Mouse (Mus musculus) forebrain, embryonic 15.5 days (tissue): ENCODE measurements around the gene Fastkd5. TPM values are rescaled to one million over a fixed set of nuclear protein-coding genes. Genes with fewer than 3 reads are reported as not detected.

Experiments used
- ATAC-seq: fragments of 200-750 bp; cut with Nextera tagmentation; replicated peaks from 2 replicates; pipeline ENCODE4 v1.8.0; 2017; ENCODE audit warnings: mild to moderate bottlenecking, moderate TSS enrichment, moderate library complexity
- H3K27ac ChIP-seq: fragments of 300-500 bp; sonication (generic); replicated peaks from 2 replicates; pipeline ENCODE4 v1.5.1; 2015; ENCODE audit warnings: mild to moderate bottlenecking, inconsistent platforms
- H3K27me3 ChIP-seq: fragments of 300-500 bp; sonication (generic); 2 replicates; pipeline ENCODE4 v1.6.1; 2015; ENCODE audit warnings: inconsistent platforms
- H3K36me3 ChIP-seq: fragments of 300-500 bp; sonication (generic); 2 replicates; pipeline ENCODE4 v1.6.1; 2015; ENCODE audit warnings: mild to moderate bottlenecking, inconsistent platforms
- H3K4me1 ChIP-seq: fragments of 300-500 bp; sonication (generic); 2 replicates; pipeline ENCODE4 v1.6.1; 2015; ENCODE audit warnings: inconsistent platforms
- H3K4me2 ChIP-seq: fragments of 300-500 bp; sonication (generic); replicated peaks from 2 replicates; pipeline ENCODE4 v1.6.1; 2015; ENCODE audit warnings: mild to moderate bottlenecking, inconsistent platforms
- H3K4me3 ChIP-seq: fragments of 300-500 bp; sonication (generic); 2 replicates; pipeline ENCODE4 v1.5.1; 2015; ENCODE audit warnings: mild to moderate bottlenecking, inconsistent platforms
- H3K9ac ChIP-seq: fragments of 300-500 bp; sonication (generic); replicated peaks from 2 replicates; pipeline ENCODE4 v1.6.1; 2015; ENCODE audit warnings: mild to moderate bottlenecking, inconsistent platforms
- H3K9me3 ChIP-seq: fragments of 300-500 bp; sonication (generic); 2 replicates; pipeline ENCODE4 v1.6.1; 2016; ENCODE audit warnings: inconsistent platforms
- WGBS: fragments of 180-500 bp; shearing (Covaris S2); methylation state at CpG from one replicate; pipeline ENCODE4 v1.1.7; 2015; ENCODE audit warnings: mixed read lengths; 5-methylcytosine and 5-hydroxymethylcytosine counted together
- polyA plus RNA-seq: library from polyadenylated mRNA; unstranded; fragments of >200 nt; fragmentation: Nextera tagmentation; extraction: Ambion mirVana; gene quantifications from 2 replicates; pipeline ENCODE4 v1.2.1, GENCODE M21; 2015

Gene Fastkd5
- polyA plus RNA-seq, 1 experiment from 2014 or later, result 15.4 TPM

- Histone ChIP-seq H3K4me3 (no peak overlapping the region), H3K27ac (no peak overlapping the region), H3K9me3 (no peaks in the 10 kb centered on the region), H3K36me3 (no peaks in the 10 kb centered on the region), H3K4me1 (peaks cover 18% of the 10 kb centered on the region), H3K4me2 (no peak overlapping the region), H3K9ac (no peak overlapping the region), H3K27me3 (peaks cover 50% of the 10 kb centered on the region)
- no peak for ATAC-seq
- 82% methylated on average over 5 of the region's 5 CpGs for WGBS
These were observed 54.9 kb downstream of the Fastkd5 start for GRCm38 (mm10) chr2:130574960-130575359.

- Histone ChIP-seq H3K9me3 (no peaks in the 10 kb centered on the region), H3K4me1 (peaks cover 8% of the 10 kb centered on the region), H3K4me2 (no peak overlapping the region), H3K27ac (no peak overlapping the region), H3K9ac (no peak overlapping the region), H3K4me3 (no peak overlapping the region), H3K36me3 (peaks cover 14% of the 10 kb centered on the region), H3K27me3 (peaks cover under 1% of the 10 kb centered on the region; the same call in 1 of the 2 replicates)
- ATAC-seq, result no peak
These were observed 59.9 kb downstream of the Fastkd5 start for GRCm38 (mm10) chr2:130569926-130570325.

GRCm38 (mm10) chr2:130568921-130569320, 60.9 kb downstream of the Fastkd5 start:
- H3K27me3 ChIP-seq, result no peaks in the 10 kb centered on the region
- H3K36me3 ChIP-seq, result peaks cover 14% of the 10 kb centered on the region
- H3K9me3 ChIP-seq, result no peaks in the 10 kb centered on the region
- WGBS, result 63% methylated on average over 4 of the region's 4 CpGs
- ATAC-seq, result no peak
- H3K4me2 ChIP-seq, result no peak overlapping the region
- no peak overlapping the region for H3K9ac ChIP-seq
- H3K4me3 ChIP-seq, result no peak overlapping the region
- no peak overlapping the region for H3K27ac ChIP-seq
- H3K4me1 ChIP-seq, result peaks cover 17% of the 10 kb centered on the region

GRCm38 (mm10) chr2:130564983-130565382, 64.8 kb downstream of the Fastkd5 start:
- Histone ChIP-seq H3K4me2 (peak overlapping the region; percentile 73), H3K9me3 (no peaks in the 10 kb centered on the region), H3K27me3 (no peaks in the 10 kb centered on the region), H3K27ac (no peak overlapping the region), H3K9ac (no peak overlapping the region), H3K36me3 (peaks cover 14% of the 10 kb centered on the region), H3K4me1 (peaks cover 23% of the 10 kb centered on the region), H3K4me3 (no peak overlapping the region)
- no peak for ATAC-seq
- WGBS, result 81% methylated on average over 8 of the region's 8 CpGs

GRCm38 (mm10) chr2:130564063-130564462, 65.8 kb downstream of the Fastkd5 start:
- WGBS, result under 1% methylated on average over 23 of the region's 23 CpGs
- peak; percentile 24 for ATAC-seq
- peak overlapping the region; percentile 74 for H3K9ac ChIP-seq
- H3K4me2 ChIP-seq, result peak overlapping the region; percentile 73
- H3K27ac ChIP-seq, result 0 out of 2 replicates have a peak overlapping the region, but pooled peaks have one; percentile 57
- H3K9me3 ChIP-seq, result no peaks in the 10 kb centered on the region
- peaks cover 14% of the 10 kb centered on the region for H3K36me3 ChIP-seq
- peaks cover 23% of the 10 kb centered on the region for H3K4me1 ChIP-seq
- no peaks in the 10 kb centered on the region for H3K27me3 ChIP-seq
- H3K4me3 ChIP-seq, result peak overlapping the region; percentile 92

Other genes with a start within 250 kb of the Fastkd5 start
- gene Cpxm1, start 232.5 kb downstream of the Fastkd5 start, polyA plus RNA-seq, result 14.6 and 15.2 TPM in 2 replicates
- gene Gm28372, start 224.8 kb downstream of the Fastkd5 start, polyA plus RNA-seq, result 0.24 and 0.25 TPM in 2 replicates
- 0.42 and 0.45 TPM in 2 replicates for gene 1700020A23Rik, start 224.8 kb downstream of the Fastkd5 start, polyA plus RNA-seq
- gene Tmem239, start 223.5 kb downstream of the Fastkd5 start, polyA plus RNA-seq, result not detected in 2 replicates
- 116 and 119 TPM in 2 replicates for gene Vps16, start 205.7 kb downstream of the Fastkd5 start, polyA plus RNA-seq
- gene Pced1a, start 205.3 kb downstream of the Fastkd5 start, polyA plus RNA-seq, result 12.4 and 12.8 TPM in 2 replicates
- gene Ptpra, start 179.7 kb downstream of the Fastkd5 start, polyA plus RNA-seq, result 146 and 160 TPM in 2 replicates
- 77.8 and 82.3 TPM in 2 replicates for gene Mrps26, start 66.3 kb downstream of the Fastkd5 start, polyA plus RNA-seq
- gene Oxt, start 53.9 kb downstream of the Fastkd5 start, polyA plus RNA-seq, result 1.4 and 2.6 TPM in 2 replicates
- gene Avp, start 47.5 kb downstream of the Fastkd5 start, polyA plus RNA-seq, result 5.4 and 49.3 TPM in 2 replicates
- 12.7 and 12.9 TPM in 2 replicates for gene Ubox5, start within 50 bp of the Fastkd5 start, polyA plus RNA-seq
- gene Lzts3, start 12.8 kb upstream of the Fastkd5 start, polyA plus RNA-seq, result 9.2 and 10.0 TPM in 2 replicates
- 57.4 and 63.4 TPM in 2 replicates for gene Ddrgk1, start 34.6 kb upstream of the Fastkd5 start, polyA plus RNA-seq
- gene Itpa, start 37.6 kb upstream of the Fastkd5 start, polyA plus RNA-seq, result 133 and 134 TPM in 2 replicates
- 0.97 and 1.8 TPM in 2 replicates for gene Slc4a11, start 67.5 kb upstream of the Fastkd5 start, polyA plus RNA-seq